Mouse (Mus musculus) brain, embryonic 14.5 days (tissue): Measurements from ENCODE around the gene Trmt112.

Source experiments
- CTCF ChIP-seq: fragments of 200-500 bp; IDR thresholded peaks from 2 replicates; pipeline ENCODE4 v1.5.1; 2012; ENCODE audit warnings: inconsistent platforms, mild to moderate bottlenecking, moderate library complexity, borderline replicate concordance; ENCODE audit not compliant: insufficient read depth, insufficient read length; ENCODE audit errors: extremely low read depth
- POLR2A ChIP-seq: fragments of 200-500 bp; IDR thresholded peaks from 2 replicates; pipeline ENCODE4 v1.6.1; 2012; ENCODE audit warnings: mild to moderate bottlenecking, inconsistent platforms, borderline replicate concordance; ENCODE audit not compliant: poor library complexity, insufficient read depth, insufficient read length, severe bottlenecking; ENCODE audit errors: extremely low read depth

DNA sequence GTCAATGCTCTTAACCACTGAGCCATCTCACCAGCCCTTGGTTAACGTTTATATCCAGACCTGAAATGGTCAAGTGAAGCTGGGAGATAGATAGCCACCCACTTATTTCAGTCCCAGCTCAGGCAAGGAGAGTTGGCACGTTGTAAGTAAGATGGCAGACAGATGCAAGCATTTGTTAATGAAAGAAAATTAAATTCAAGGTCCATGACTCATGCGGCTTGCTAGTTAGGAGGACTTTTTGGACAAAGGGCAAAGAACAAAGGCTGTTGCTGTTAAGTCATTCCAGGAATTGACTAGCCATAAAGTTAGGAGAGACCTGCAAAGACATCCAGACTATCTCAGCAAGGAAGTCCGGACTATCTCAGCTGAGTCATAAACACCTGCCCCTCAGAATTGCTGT is 9.9 kb upstream of the Trmt112 start:
- TF ChIP-seq POLR2A (no peak), CTCF (no peak)
